Mouse (Mus musculus) heart, postnatal 0 days (tissue): ENCODE results near the gene Gm10424. TPM values are rescaled to one million over a fixed set of nuclear protein-coding genes. Genes with fewer than 3 reads are reported as not detected.
"Not testable (repeated sequence)": the region's sequence is repeated elsewhere in the genome, so short reads cannot be mapped to it uniquely, and the experiment has no call there.

Experiments used
- ATAC-seq: fragments of 200-750 bp; cut with Nextera tagmentation; 2 replicates; pipeline ENCODE4 v1.8.0; 2017; ENCODE audit warnings: low read depth, moderate number of reproducible peaks, moderate library complexity; ENCODE audit not compliant: insufficient read depth
- DNase-seq: peaks from one replicate; pipeline ENCODE4 v3.0.0-alpha.2; 2016; ENCODE audit warnings: low spot score
- H3K27ac ChIP-seq: fragments of 300-500 bp; sonication (generic); 2 replicates; pipeline ENCODE4 v1.5.1; 2014; ENCODE audit warnings: low read depth, mild to moderate bottlenecking
- H3K27me3 ChIP-seq: fragments of 300-500 bp; sonication (generic); 2 replicates; pipeline ENCODE4 v1.6.1; 2014; ENCODE audit warnings: low read length, mixed read lengths; ENCODE audit not compliant: control insufficient read depth, insufficient read depth
- H3K36me3 ChIP-seq: fragments of 300-500 bp; sonication (generic); replicated peaks from 2 replicates; pipeline ENCODE4 v1.6.1; 2014; ENCODE audit warnings: low read length, mixed read lengths; ENCODE audit not compliant: control insufficient read depth, insufficient read depth
- H3K4me1 ChIP-seq: fragments of 300-500 bp; sonication (generic); 2 replicates; pipeline ENCODE4 v1.6.1; 2014; ENCODE audit warnings: antibody characterized with exemption; ENCODE audit not compliant: control insufficient read depth, insufficient read depth
- H3K4me2 ChIP-seq: fragments of 300-500 bp; sonication (generic); 2 replicates; pipeline ENCODE4 v1.6.1; 2014; ENCODE audit warnings: low read depth, mild to moderate bottlenecking, low read length, moderate library complexity
- H3K4me3 ChIP-seq: fragments of 300-500 bp; sonication (generic); 2 replicates; pipeline ENCODE4 v1.5.1; 2014; ENCODE audit warnings: low read depth, low read length
- H3K9ac ChIP-seq: fragments of 300-500 bp; sonication (generic); replicated peaks from 2 replicates; pipeline ENCODE4 v1.6.1; 2014; ENCODE audit warnings: low read depth, low read length, mixed read lengths
- H3K9me3 ChIP-seq: fragments of 300-500 bp; sonication (generic); replicated peaks from 2 replicates; pipeline ENCODE4 v1.6.1; 2016; ENCODE audit warnings: low read length; ENCODE audit not compliant: control insufficient read depth
- WGBS: fragments of 180-500 bp; shearing (Covaris S2); extraction: QIAGEN DNeasy Blood & Tissue Kit; methylation state at CpG from one replicate; pipeline ENCODE4 v1.1.7; 2014; 5-methylcytosine and 5-hydroxymethylcytosine counted together
- polyA plus RNA-seq: library from polyadenylated mRNA; unstranded; fragments of >200 nt; fragmentation: Nextera tagmentation; extraction: Ambion mirVana; gene quantifications from 2 replicates; pipeline ENCODE4 v1.2.1, GENCODE M21; 2015
- total RNA-seq: library from RNA; depleted of rRNA; stranded (reverse); fragments of >200 nt; gene quantifications from 2 replicates; pipeline ENCODE4 v1.2.3, GENCODE M21; 2014; ENCODE audit warnings: low replicate concordance; rRNA removed

Gene Gm10424
- total RNA-seq (not detected in 2 replicates), polyA plus RNA-seq (not detected in 2 replicates)

DNA sequence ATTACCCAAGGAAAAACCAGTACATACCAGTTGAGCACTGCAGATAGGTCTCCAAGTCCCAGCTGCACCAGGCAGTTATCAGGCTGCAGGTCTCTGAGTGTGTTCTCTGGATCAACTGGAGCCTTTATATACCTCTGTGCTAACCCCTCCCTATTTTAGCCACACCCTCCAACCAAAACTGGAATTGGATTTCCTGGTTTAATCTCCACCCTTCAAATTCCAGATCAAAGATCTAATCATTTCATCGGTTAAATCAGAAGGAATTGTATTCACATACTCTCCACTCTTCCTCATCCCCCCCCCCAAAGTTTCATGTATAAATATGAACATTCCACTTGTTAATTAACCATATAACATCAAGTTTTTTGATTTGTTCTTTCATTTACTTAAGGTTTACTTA lies at the start of gene Gm10424:
TSS of gene Gm10424 (minus strand) at position 101 of the 400 bp plus-strand sequence.
- not testable (repeated sequence) for H3K4me3 ChIP-seq, H3K9ac ChIP-seq, H3K4me1 ChIP-seq, H3K27me3 ChIP-seq, H3K36me3 ChIP-seq, ATAC-seq, H3K9me3 ChIP-seq, H3K4me2 ChIP-seq, H3K27ac ChIP-seq, DNase-seq
- no CpG with 5 or more reads among the region's 1 CpGs for WGBS

DNA sequence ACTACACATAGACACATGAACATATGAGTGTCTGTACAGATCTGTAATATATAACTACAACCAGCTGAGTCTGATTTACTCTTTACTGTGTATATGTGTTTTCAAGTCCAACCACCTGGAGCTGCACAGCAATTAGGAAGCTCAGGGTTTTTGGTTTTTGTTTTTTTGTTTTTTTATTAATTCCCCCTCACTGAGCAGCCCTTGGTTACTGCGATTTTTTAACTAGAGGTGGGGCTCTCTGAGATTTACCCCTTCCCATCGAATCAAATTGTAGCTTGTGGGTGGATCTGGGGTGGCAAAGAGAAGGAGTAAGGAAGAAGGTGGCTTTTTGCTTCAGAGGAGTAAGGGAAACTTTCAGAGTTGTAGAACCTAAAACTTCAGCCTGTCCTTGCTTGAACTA lies 33.0 kb upstream of the Gm10424 start, which contains the start of gene Gm3259:
TSS of gene Gm3259 (plus strand) at position 301 of the 400 bp plus-strand sequence.
- not testable (repeated sequence) for H3K9ac ChIP-seq, H3K27ac ChIP-seq, H3K9me3 ChIP-seq, H3K36me3 ChIP-seq, H3K4me1 ChIP-seq, H3K27me3 ChIP-seq, DNase-seq, H3K4me3 ChIP-seq, ATAC-seq, H3K4me2 ChIP-seq
- WGBS, result 9% methylated on average over 2 of the region's 2 CpGs

Other genes starting within 250 kb of the Gm10424 start
- gene Gm7942, start 165.8 kb downstream of the Gm10424 start, total RNA-seq, result not detected in 2 replicates
- gene Gm7942, start 165.8 kb downstream of the Gm10424 start, polyA plus RNA-seq, result not detected in 2 replicates
- not detected in 2 replicates for gene Gm16513, start 90.1 kb downstream of the Gm10424 start, total RNA-seq
- gene Gm16513, start 90.1 kb downstream of the Gm10424 start, polyA plus RNA-seq, result not detected in 2 replicates
- not detected in 2 replicates for gene Gm3259, start 33.1 kb upstream of the Gm10424 start, total RNA-seq
- not detected in 2 replicates for gene Gm3259, start 33.1 kb upstream of the Gm10424 start, polyA plus RNA-seq
- not detected in 2 replicates for gene D5Ertd577e, start 184.0 kb upstream of the Gm10424 start, total RNA-seq
- gene D5Ertd577e, start 184.0 kb upstream of the Gm10424 start, polyA plus RNA-seq, result not detected in 2 replicates
- not detected in 2 replicates for gene Gm3286, start 238.0 kb upstream of the Gm10424 start, total RNA-seq
- gene Gm3286, start 238.0 kb upstream of the Gm10424 start, polyA plus RNA-seq, result not detected in 2 replicates